Mouse (Mus musculus) embryonic fibroblast, embryonic 13.5 days (primary cell): ENCODE data around the gene Sh3pxd2b.

ENCODE experiments used
- CTCF ChIP-seq: IDR thresholded peaks from 2 replicates; pipeline ENCODE4 v1.5.1; 2011; ENCODE audit warnings: mild to moderate bottlenecking, control low read depth, low read length, moderate library complexity, borderline replicate concordance; ENCODE audit not compliant: insufficient read depth
- POLR2A ChIP-seq: IDR thresholded peaks from 2 replicates; pipeline ENCODE4 v1.6.1; 2011; ENCODE audit warnings: low read depth, mild to moderate bottlenecking, control low read depth, low read length, moderate library complexity

DNA sequence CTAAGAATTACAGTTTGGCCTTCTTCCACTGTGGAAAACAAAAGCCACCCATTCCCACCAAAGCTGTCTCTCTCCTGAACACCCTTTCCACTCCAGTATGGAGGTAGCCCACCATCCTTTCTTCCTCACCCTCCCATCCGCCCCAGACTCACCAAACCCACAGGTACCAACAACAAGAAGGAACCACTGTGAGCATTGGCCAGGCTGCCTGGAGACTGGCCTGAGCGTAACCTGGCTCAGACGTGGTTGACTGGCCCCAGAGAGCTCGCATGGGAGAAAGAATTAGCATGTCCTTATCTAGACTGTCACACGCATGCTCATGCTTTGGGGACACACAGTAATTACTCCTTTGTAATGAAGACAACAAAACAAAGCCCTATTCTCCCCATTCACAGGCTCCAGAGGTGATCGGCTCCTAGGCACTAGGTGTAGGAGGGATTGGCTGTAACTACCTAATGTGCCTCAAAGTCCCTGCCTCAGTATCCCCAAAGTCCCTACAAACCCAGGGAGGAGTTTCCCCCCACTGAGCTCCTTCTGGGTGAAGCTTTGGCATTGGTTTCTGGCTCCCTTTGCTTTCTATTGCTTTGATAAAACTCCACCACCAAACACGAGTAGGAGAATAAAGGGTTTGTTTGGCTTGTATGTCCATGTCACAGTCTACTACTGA lies 36.6 kb downstream of the Sh3pxd2b start:
- no peak for TF ChIP-seq POLR2A
- TF ChIP-seq CTCF: no peak
